Mouse (Mus musculus) right cerebral cortex, postnatal 36 days (tissue): ENCODE results near the gene Tango6.

Experiments used
- DNase-seq, 2 experiments: peaks; one replicate each; pipeline ENCODE4 v3.0.0; 2022; ENCODE audit warnings: low spot score in 2 of 2, mixed read lengths in 1 of 2

The Tango6 gene

GRCm38 (mm10) chr8:106817171-106817545 lies 134.3 kb downstream of the Tango6 start:
- DNase-seq = no peak

GRCm38 (mm10) chr8:106818626-106819515 lies 136.0 kb downstream of the Tango6 start:
- no peak for DNase-seq

- DNase-seq = no peak
Measured at GRCm38 (mm10) chr8:106819581-106819980, 136.7 kb downstream of the Tango6 start.

GRCm38 (mm10) chr8:106820553-106821515 lies 138.0 kb downstream of the Tango6 start:
- DNase-seq = no peak

- DNase-seq = no peak
Measured at GRCm38 (mm10) chr8:106828921-106829320, 146.1 kb downstream of the Tango6 start.

- DNase-seq = no peak
Measured at GRCm38 (mm10) chr8:106829526-106830045, 146.7 kb downstream of the Tango6 start.

- DNase-seq = no peak
Measured at GRCm38 (mm10) chr8:106834899-106835298, 152.0 kb downstream of the Tango6 start.

- DNase-seq = no peak
Measured at GRCm38 (mm10) chr8:106836525-106836924, 153.7 kb downstream of the Tango6 start.

GRCm38 (mm10) chr8:106838803-106839202 lies 155.9 kb downstream of the Tango6 start:
- no peak for DNase-seq

- DNase-seq = peak; percentile 29 to 74
Measured at GRCm38 (mm10) chr8:106839209-106840001, 156.5 kb downstream of the Tango6 start.

GRCm38 (mm10) chr8:106850034-106850433 lies 167.2 kb downstream of the Tango6 start:
- DNase-seq = no peak

GRCm38 (mm10) chr8:106854534-106855241 lies 171.8 kb downstream of the Tango6 start:
- no peak for DNase-seq

- DNase-seq = no peak
Measured at GRCm38 (mm10) chr8:106855242-106855562, 172.3 kb downstream of the Tango6 start.

GRCm38 (mm10) chr8:106862845-106863244 lies 180.0 kb downstream of the Tango6 start:
- DNase-seq = no peak

- DNase-seq = no peak
Measured at GRCm38 (mm10) chr8:106865354-106865753, 182.5 kb downstream of the Tango6 start.

GRCm38 (mm10) chr8:106870051-106870450 lies 187.2 kb downstream of the Tango6 start, which contains the start of gene Has3:
TSS of gene Has3 (plus strand) at chr8:106870242.
- no peak for DNase-seq

- DNase-seq = peak; percentile 38 to 42
Measured at GRCm38 (mm10) chr8:106870537-106871327, 187.9 kb downstream of the Tango6 start.

GRCm38 (mm10) chr8:106871328-106871926 lies 188.6 kb downstream of the Tango6 start:
- DNase-seq = no peak

- no peak for DNase-seq
Measured at GRCm38 (mm10) chr8:106871931-106872371, 189.1 kb downstream of the Tango6 start.
